Mouse (Mus musculus) liver, adult 2 months (tissue): ENCODE measurements around the gene Dohh. TPM values are rescaled to one million over a fixed set of nuclear protein-coding genes. Genes with fewer than 3 reads are reported as not detected.

Experiments used
- DNase-seq: peaks from one replicate; pipeline ENCODE4 v3.0.0-alpha.2; 2011; ENCODE audit warnings: low read depth, low spot score; ENCODE audit errors: extremely low read depth
- H3K27ac ChIP-seq: fragments of 200-500 bp; replicated peaks from 2 replicates; pipeline ENCODE4 v1.5.1; 2012; ENCODE audit warnings: low read depth, mild to moderate bottlenecking, control low read depth, inconsistent platforms, low read length; ENCODE audit not compliant: insufficient read depth
- H3K27me3 ChIP-seq: fragments of 200-500 bp; 2 replicates; pipeline ENCODE4 v1.6.1; 2012; ENCODE audit warnings: mild to moderate bottlenecking, moderate library complexity, low read length, inconsistent platforms; ENCODE audit not compliant: control insufficient read depth, insufficient read depth
- H3K36me3 ChIP-seq: fragments of 200-500 bp; 2 replicates; pipeline ENCODE4 v1.6.1; 2012; ENCODE audit warnings: low read length, inconsistent platforms; ENCODE audit not compliant: control insufficient read depth, insufficient read depth
- H3K4me1 ChIP-seq: fragments of 200-500 bp; 2 replicates; pipeline ENCODE4 v1.6.1; 2011; ENCODE audit warnings: low read length; ENCODE audit not compliant: control insufficient read depth, insufficient read depth
- H3K4me3 ChIP-seq: fragments of 200-500 bp; 2 replicates; pipeline ENCODE4 v1.5.1; 2011; ENCODE audit warnings: low read depth, mild to moderate bottlenecking, control low read depth, low read length, moderate library complexity; ENCODE audit not compliant: insufficient read depth
- H3K79me2 ChIP-seq: fragments of 200-500 bp; 2 replicates; pipeline ENCODE4 v1.6.1; 2012; ENCODE audit warnings: inconsistent platforms, mild to moderate bottlenecking, low read length, moderate library complexity; ENCODE audit not compliant: control insufficient read depth, insufficient read depth
- H3K9ac ChIP-seq: fragments of 200-500 bp; 2 replicates; pipeline ENCODE4 v1.6.1; 2012; ENCODE audit warnings: low read depth, mild to moderate bottlenecking, control low read depth, inconsistent platforms, low read length
- CTCF ChIP-seq: fragments of 200-500 bp; IDR thresholded peaks from 2 replicates; pipeline ENCODE4 v1.5.1; 2011; ENCODE audit warnings: low read depth, low read length, control low read depth
- POLR2A ChIP-seq: fragments of 200-500 bp; IDR thresholded peaks from 2 replicates; pipeline ENCODE4 v1.6.1; 2011; ENCODE audit warnings: low read length, control low read depth; ENCODE audit not compliant: insufficient read depth; ENCODE audit errors: extremely low read depth
- WGBS: fragments of 180-500 bp; shearing (Covaris S2); methylation state at CpG from one replicate; pipeline ENCODE4 v1.1.7; 2018; 5-methylcytosine and 5-hydroxymethylcytosine counted together
- polyA plus RNA-seq: library from polyadenylated mRNA; depleted of rRNA; stranded (reverse); fragments of >200 nt; gene quantifications from 2 replicates; pipeline ENCODE4 v1.2.3, GENCODE M21; 2012
- total RNA-seq: library from RNA; depleted of rRNA; stranded (reverse); fragments of >200 nt; gene quantifications from 2 replicates; pipeline ENCODE4 v1.2.3, GENCODE M21; 2014

Gene Dohh
- total and polyA plus RNA-seq, 2 experiments, result 39.7 to 49.7 TPM

DNA sequence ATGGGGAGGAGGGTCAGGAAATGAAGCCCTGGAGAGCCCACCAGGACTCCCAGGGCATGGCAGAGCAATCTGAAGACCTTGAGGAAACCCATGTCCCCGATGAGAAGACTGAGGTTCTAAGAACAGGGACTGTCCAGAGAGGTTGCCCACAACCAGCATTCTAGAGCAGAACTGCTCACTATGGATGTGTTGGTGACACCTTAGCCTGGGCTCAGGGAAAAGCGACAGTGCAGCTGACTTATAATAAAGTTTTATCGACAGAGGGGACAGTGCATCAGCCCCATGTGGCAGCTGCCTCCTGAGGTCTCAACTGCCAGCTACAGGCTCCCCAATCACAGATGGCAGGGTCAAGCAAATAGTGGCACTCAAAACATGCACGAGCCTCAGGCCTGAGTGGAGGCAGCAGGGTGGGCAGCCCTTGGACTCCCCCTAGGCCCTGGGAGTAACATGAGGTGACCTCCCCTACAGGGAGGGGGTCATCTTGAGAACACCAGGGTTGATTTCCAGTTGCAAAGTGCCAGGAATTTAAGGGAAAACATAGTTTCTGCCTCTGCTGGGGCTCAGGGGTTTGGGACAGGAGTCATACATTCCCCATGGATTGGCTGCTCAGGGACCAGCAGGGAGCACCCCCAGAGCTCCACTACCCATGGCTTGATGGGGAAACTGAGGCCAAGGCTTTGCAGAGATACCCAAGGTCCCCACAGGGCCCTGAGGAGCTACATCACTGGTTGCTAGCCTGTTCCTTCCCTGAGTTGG is 37.0 kb downstream of the Dohh start:
- Histone ChIP-seq H3K27me3 (no peaks in the 10 kb centered on the region), H3K4me3 (no peak overlapping the region), H3K27ac (peak overlapping the region; percentile 95), H3K79me2 (peaks cover 72% of the 10 kb centered on the region), H3K9ac (peak overlapping the region; percentile 64), H3K4me1 (peaks cover 69% of the 10 kb centered on the region), H3K36me3 (no peaks in the 10 kb centered on the region)
- TF ChIP-seq POLR2A, result no peak
- TF ChIP-seq CTCF, result no peak
- 50% methylated on average over 4 of the region's 4 CpGs for WGBS
- DNase-seq, result no peak

- no peaks in the 10 kb centered on the region for H3K27me3 ChIP-seq
- TF ChIP-seq POLR2A (no peak), CTCF (no peak)
- DNase-seq, result peak; percentile 75
- peak overlapping the region; percentile 64 for H3K9ac ChIP-seq
- peak overlapping the region; percentile 95 for H3K27ac ChIP-seq
- WGBS, result 35% methylated on average over 5 of the region's 5 CpGs
- H3K4me3 ChIP-seq, result peak overlapping the region; percentile 16; the same call in 1 of the 2 replicates
- peaks cover 65% of the 10 kb centered on the region for H3K4me1 ChIP-seq
- no peaks in the 10 kb centered on the region for H3K36me3 ChIP-seq
- H3K79me2 ChIP-seq, result peaks cover 69% of the 10 kb centered on the region
Measured at GRCm38 (mm10) chr10:81421797-81422100, 37.5 kb downstream of the Dohh start.

- Histone ChIP-seq H3K27ac (peak overlapping the region; percentile 95), H3K4me1 (peaks cover 65% of the 10 kb centered on the region), H3K27me3 (no peaks in the 10 kb centered on the region), H3K79me2 (peaks cover 67% of the 10 kb centered on the region), H3K36me3 (no peaks in the 10 kb centered on the region), H3K9ac (peak overlapping the region; percentile 64), H3K4me3 (peak overlapping the region; percentile 16; the same call in 1 of the 2 replicates)
- DNase-seq, result peak; percentile 94
- 17% methylated on average over 6 of the region's 6 CpGs for WGBS
- no peak for TF ChIP-seq POLR2A
- TF ChIP-seq CTCF, result no peak
Measured at GRCm38 (mm10) chr10:81422191-81422590, 38.0 kb downstream of the Dohh start.

DNA sequence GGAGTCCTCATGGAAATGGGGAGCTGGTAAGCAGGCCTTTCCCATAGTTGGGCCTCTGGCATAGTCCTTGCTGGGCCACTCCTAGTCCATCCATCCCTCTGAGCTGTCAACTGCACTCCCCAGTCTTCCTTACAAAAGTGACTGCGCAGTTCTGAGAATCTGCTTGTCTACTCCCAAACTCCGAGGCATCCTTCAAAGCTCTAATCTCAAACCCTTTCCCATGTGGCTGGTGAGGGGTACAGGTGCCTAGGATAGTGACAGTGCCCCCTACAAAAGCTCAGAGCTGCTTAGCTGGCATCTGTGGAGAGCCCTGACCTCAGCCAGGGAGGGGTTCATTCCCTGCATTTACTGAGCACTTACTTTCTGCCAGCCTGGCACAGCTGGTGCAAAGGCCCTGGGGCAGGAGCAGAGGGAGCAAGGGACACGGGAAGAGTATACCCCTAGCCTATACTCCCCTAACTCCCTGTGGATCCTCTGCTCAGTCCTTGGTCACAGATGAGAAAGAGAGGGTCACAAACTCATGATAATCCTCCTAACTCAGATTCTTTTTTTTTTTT is 38.5 kb downstream of the Dohh start:
- no peak for DNase-seq
- Histone ChIP-seq H3K27me3 (no peaks in the 10 kb centered on the region), H3K9ac (peak overlapping the region; percentile 60), H3K27ac (peak overlapping the region; percentile 80), H3K4me1 (peaks cover 63% of the 10 kb centered on the region), H3K79me2 (peaks cover 65% of the 10 kb centered on the region), H3K4me3 (no peak overlapping the region), H3K36me3 (no peaks in the 10 kb centered on the region)
- TF ChIP-seq POLR2A (no peak), CTCF (no peak)
- 73% methylated on average over 3 of the region's 3 CpGs for WGBS

DNA sequence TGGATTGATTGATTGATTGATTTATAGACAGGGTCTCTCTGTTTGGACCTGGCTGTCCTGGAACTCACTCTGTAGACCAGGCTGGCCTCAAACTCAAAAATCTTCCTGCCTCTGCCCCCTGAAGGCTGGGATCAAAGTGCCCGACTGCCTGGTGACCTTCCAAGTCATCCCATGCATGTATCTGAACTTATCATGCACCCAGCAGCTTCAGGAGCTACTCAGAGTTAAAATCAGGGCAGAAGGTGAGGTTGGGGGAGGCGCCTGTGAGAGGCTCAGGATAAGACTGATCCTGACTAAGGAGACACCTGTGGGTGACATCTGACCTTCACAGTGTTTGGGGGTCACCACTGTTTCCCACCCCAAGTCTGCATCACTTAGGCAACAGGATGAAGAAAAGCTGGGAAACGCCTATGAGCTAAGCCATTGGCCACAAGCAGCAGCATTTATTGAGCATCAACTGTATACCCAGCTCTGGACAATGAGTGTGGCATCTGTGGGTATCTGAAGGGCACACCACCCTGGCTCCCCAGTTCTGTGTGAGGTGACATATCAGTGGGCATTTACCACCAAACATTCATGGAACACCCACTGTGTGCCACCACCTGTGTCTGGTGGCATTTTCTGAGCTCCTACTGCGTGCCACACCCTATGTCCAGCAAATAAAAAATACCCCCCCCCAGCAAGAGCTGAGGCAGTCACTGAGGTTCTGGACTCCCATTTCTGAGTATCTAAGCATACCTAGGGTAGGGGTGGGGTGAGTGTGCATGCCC is 39.4 kb downstream of the Dohh start:
- Histone ChIP-seq H3K9ac (peak overlapping the region; percentile 68), H3K4me1 (peaks cover 55% of the 10 kb centered on the region), H3K27me3 (no peaks in the 10 kb centered on the region), H3K36me3 (no peaks in the 10 kb centered on the region), H3K4me3 (peak overlapping the region; percentile 84; the same call in 1 of the 2 replicates), H3K79me2 (peaks cover 68% of the 10 kb centered on the region), H3K27ac (peak overlapping the region; percentile 83)
- no peak for DNase-seq
- 62% methylated on average over 4 of the region's 4 CpGs for WGBS
- TF ChIP-seq POLR2A (no peak), CTCF (no peak)
